Mouse (Mus musculus) heart, embryonic 15.5 days (tissue): ENCODE results near the gene 1600014C23Rik. TPM values are rescaled to one million over a fixed set of nuclear protein-coding genes. Genes with fewer than 3 reads are reported as not detected.

Experiments used
- ATAC-seq: fragments of 200-750 bp; cut with Nextera tagmentation; replicated peaks from 2 replicates; pipeline ENCODE4 v1.8.0; 2017; ENCODE audit warnings: low read depth, moderate TSS enrichment; ENCODE audit not compliant: insufficient number of reproducible peaks, insufficient read depth, low FRiP score
- H3K27ac ChIP-seq: fragments of 300-500 bp; sonication (generic); 2 replicates; pipeline ENCODE4 v1.5.1; 2015; ENCODE audit warnings: mild to moderate bottlenecking, inconsistent platforms
- H3K27me3 ChIP-seq: fragments of 300-500 bp; sonication (generic); 2 replicates; pipeline ENCODE4 v1.6.1; 2015; ENCODE audit warnings: inconsistent platforms
- H3K36me3 ChIP-seq: fragments of 300-500 bp; sonication (generic); 2 replicates; pipeline ENCODE4 v1.6.1; 2015; ENCODE audit warnings: mild to moderate bottlenecking, inconsistent platforms
- H3K4me1 ChIP-seq: fragments of 300-500 bp; sonication (generic); replicated peaks from 2 replicates; pipeline ENCODE4 v1.6.1; 2015; ENCODE audit warnings: inconsistent platforms
- H3K4me2 ChIP-seq: fragments of 300-500 bp; sonication (generic); 2 replicates; pipeline ENCODE4 v1.6.1; 2015; ENCODE audit warnings: inconsistent platforms, mild to moderate bottlenecking, moderate library complexity
- H3K4me3 ChIP-seq: fragments of 300-500 bp; sonication (generic); 2 replicates; pipeline ENCODE4 v1.5.1; 2015; ENCODE audit warnings: mild to moderate bottlenecking, inconsistent platforms
- H3K9ac ChIP-seq: fragments of 300-500 bp; sonication (generic); 2 replicates; pipeline ENCODE4 v1.6.1; 2015; ENCODE audit warnings: mild to moderate bottlenecking, inconsistent platforms
- H3K9me3 ChIP-seq: fragments of 300-500 bp; sonication (generic); replicated peaks from 2 replicates; pipeline ENCODE4 v1.6.1; 2016; ENCODE audit warnings: inconsistent platforms
- WGBS: fragments of 180-500 bp; shearing (Covaris S2); methylation state at CpG from one replicate; pipeline ENCODE4 v1.1.7; 2015; ENCODE audit warnings: mixed read lengths; 5-methylcytosine and 5-hydroxymethylcytosine counted together
- polyA plus RNA-seq: library from polyadenylated mRNA; unstranded; fragments of >200 nt; fragmentation: Nextera tagmentation; extraction: Ambion mirVana; gene quantifications from 2 replicates; pipeline ENCODE4 v1.2.1, GENCODE M21; 2015

1600014C23Rik gene
- polyA plus RNA-seq, 1 experiment from 2014 or later: 0.98 TPM

- no peak overlapping the region for H3K9ac ChIP-seq
- peak overlapping the region; percentile 90 for H3K27ac ChIP-seq
- no peak overlapping the region for H3K4me2 ChIP-seq
- no peaks in the 10 kb centered on the region for H3K9me3 ChIP-seq
- H3K36me3 ChIP-seq: no peaks in the 10 kb centered on the region
- H3K27me3 ChIP-seq: no peaks in the 10 kb centered on the region
- WGBS: 85% methylated on average over 3 of the region's 3 CpGs
- no peak overlapping the region for H3K4me3 ChIP-seq
- ATAC-seq: no peak
- H3K4me1 ChIP-seq: peaks cover 38% of the 10 kb centered on the region
Measured at GRCm38 (mm10) chr17:45765914-45766313, 32.3 kb upstream of the 1600014C23Rik start.

- Histone ChIP-seq H3K4me3 (no peak overlapping the region), H3K4me2 (no peak overlapping the region), H3K27ac (no peak overlapping the region), H3K27me3 (no peaks in the 10 kb centered on the region), H3K9ac (no peak overlapping the region), H3K9me3 (no peaks in the 10 kb centered on the region), H3K36me3 (no peaks in the 10 kb centered on the region), H3K4me1 (peaks cover 26% of the 10 kb centered on the region)
- WGBS: 79% methylated on average over 8 of the region's 8 CpGs
- no peak for ATAC-seq
Measured at GRCm38 (mm10) chr17:45763188-45763587, 29.5 kb upstream of the 1600014C23Rik start.

GRCm38 (mm10) chr17:45761902-45762301 lies 28.3 kb upstream of the 1600014C23Rik start:
- WGBS: 58% methylated on average over 3 of the region's 3 CpGs
- H3K4me1 ChIP-seq: peaks cover 14% of the 10 kb centered on the region
- no peak overlapping the region for H3K9ac ChIP-seq
- ATAC-seq: no peak
- H3K9me3 ChIP-seq: no peaks in the 10 kb centered on the region
- no peak overlapping the region for H3K27ac ChIP-seq
- no peak overlapping the region for H3K4me2 ChIP-seq
- H3K36me3 ChIP-seq: no peaks in the 10 kb centered on the region
- H3K27me3 ChIP-seq: peaks cover 2% of the 10 kb centered on the region; the same call in 1 of the 2 replicates
- no peak overlapping the region for H3K4me3 ChIP-seq

GRCm38 (mm10) chr17:45760965-45761645 lies 27.5 kb upstream of the 1600014C23Rik start:
- Histone ChIP-seq H3K4me1 (peaks cover 6% of the 10 kb centered on the region), H3K27ac (no peak overlapping the region), H3K4me3 (no peak overlapping the region), H3K9me3 (no peaks in the 10 kb centered on the region), H3K4me2 (no peak overlapping the region), H3K36me3 (no peaks in the 10 kb centered on the region), H3K9ac (no peak overlapping the region), H3K27me3 (peaks cover 5% of the 10 kb centered on the region; the same call in 1 of the 2 replicates)
- ATAC-seq: no peak
- 63% methylated on average over 10 of the region's 10 CpGs for whole genome bisulfite sequencing

GRCm38 (mm10) chr17:45759751-45760150 lies 26.1 kb upstream of the 1600014C23Rik start:
- 0 out of 2 replicates have a peak, but pooled peaks cover 3% of the 10 kb centered on the region for H3K4me1 ChIP-seq
- H3K27me3 ChIP-seq: peaks cover 5% of the 10 kb centered on the region; the same call in 1 of the 2 replicates
- no peak overlapping the region for H3K27ac ChIP-seq
- no peak overlapping the region for H3K4me3 ChIP-seq
- ATAC-seq: no peak
- H3K9me3 ChIP-seq: no peaks in the 10 kb centered on the region
- H3K9ac ChIP-seq: no peak overlapping the region
- 87% methylated on average over 5 of the region's 5 CpGs for WGBS
- no peaks in the 10 kb centered on the region for H3K36me3 ChIP-seq
- no peak overlapping the region for H3K4me2 ChIP-seq

GRCm38 (mm10) chr17:45758808-45759207 lies 25.2 kb upstream of the 1600014C23Rik start:
- no peaks in the 10 kb centered on the region for H3K9me3 ChIP-seq
- no peak for ATAC-seq
- WGBS: 78% methylated on average over 7 of the region's 7 CpGs
- no peak overlapping the region for H3K9ac ChIP-seq
- 0 out of 2 replicates have a peak, but pooled peaks cover 3% of the 10 kb centered on the region for H3K4me1 ChIP-seq
- no peak overlapping the region for H3K4me3 ChIP-seq
- no peaks in the 10 kb centered on the region for H3K36me3 ChIP-seq
- H3K4me2 ChIP-seq: no peak overlapping the region
- peaks cover 10% of the 10 kb centered on the region; the same call in 1 of the 2 replicates for H3K27me3 ChIP-seq
- H3K27ac ChIP-seq: no peak overlapping the region

GRCm38 (mm10) chr17:45757932-45758331 lies 24.3 kb upstream of the 1600014C23Rik start:
- Histone ChIP-seq H3K27me3 (peaks cover 10% of the 10 kb centered on the region; the same call in 1 of the 2 replicates), H3K4me1 (0 out of 2 replicates have a peak, but pooled peaks cover 3% of the 10 kb centered on the region), H3K4me3 (no peak overlapping the region), H3K9me3 (no peaks in the 10 kb centered on the region), H3K9ac (no peak overlapping the region), H3K27ac (no peak overlapping the region), H3K36me3 (no peaks in the 10 kb centered on the region), H3K4me2 (no peak overlapping the region)
- no peak for ATAC-seq
- WGBS: 76% methylated on average over 8 of the region's 8 CpGs

- Histone ChIP-seq H3K4me2 (no peak overlapping the region), H3K9me3 (no peaks in the 10 kb centered on the region), H3K9ac (no peak overlapping the region), H3K4me1 (0 out of 2 replicates have a peak, but pooled peaks cover 3% of the 10 kb centered on the region), H3K27ac (no peak overlapping the region), H3K4me3 (no peak overlapping the region), H3K27me3 (peaks cover 10% of the 10 kb centered on the region; the same call in 1 of the 2 replicates), H3K36me3 (no peaks in the 10 kb centered on the region)
- 75% methylated on average over 5 of the region's 5 CpGs for WGBS
- no peak for ATAC-seq
Measured at GRCm38 (mm10) chr17:45756831-45757230, 23.2 kb upstream of the 1600014C23Rik start.

GRCm38 (mm10) chr17:45756391-45756790 lies 22.7 kb upstream of the 1600014C23Rik start:
- Histone ChIP-seq H3K9me3 (no peaks in the 10 kb centered on the region), H3K27me3 (peaks cover 10% of the 10 kb centered on the region; the same call in 1 of the 2 replicates), H3K4me2 (no peak overlapping the region), H3K4me1 (0 out of 2 replicates have a peak, but pooled peaks cover under 1% of the 10 kb centered on the region), H3K36me3 (no peaks in the 10 kb centered on the region), H3K27ac (no peak overlapping the region), H3K9ac (no peak overlapping the region), H3K4me3 (no peak overlapping the region)
- WGBS: 66% methylated on average over 8 of the region's 8 CpGs
- no peak for ATAC-seq

GRCm38 (mm10) chr17:45754186-45754862 lies 20.7 kb upstream of the 1600014C23Rik start:
- WGBS: 77% methylated on average over 13 of the region's 13 CpGs
- Histone ChIP-seq H3K27ac (no peak overlapping the region), H3K9ac (no peak overlapping the region), H3K4me2 (no peak overlapping the region), H3K27me3 (peaks cover 10% of the 10 kb centered on the region; the same call in 1 of the 2 replicates), H3K36me3 (no peaks in the 10 kb centered on the region), H3K4me1 (peaks cover 2% of the 10 kb centered on the region), H3K4me3 (no peak overlapping the region), H3K9me3 (no peaks in the 10 kb centered on the region)
- no peak for ATAC-seq

GRCm38 (mm10) chr17:45752678-45753077 lies 19.0 kb upstream of the 1600014C23Rik start:
- H3K9me3 ChIP-seq: no peaks in the 10 kb centered on the region
- no peak for ATAC-seq
- peaks cover 10% of the 10 kb centered on the region; the same call in 1 of the 2 replicates for H3K27me3 ChIP-seq
- H3K36me3 ChIP-seq: no peaks in the 10 kb centered on the region
- 44% methylated on average over 11 of the region's 11 CpGs for WGBS
- H3K4me1 ChIP-seq: peaks cover 18% of the 10 kb centered on the region
- no peak overlapping the region for H3K9ac ChIP-seq
- no peak overlapping the region for H3K4me3 ChIP-seq
- no peak overlapping the region for H3K27ac ChIP-seq
- no peak overlapping the region for H3K4me2 ChIP-seq
